Mouse (Mus musculus): ENCODE results near the gene S100a7a. TPM values are rescaled to one million over a fixed set of nuclear protein-coding genes. Genes with fewer than 3 reads are reported as not detected.

Gene S100a7a
- polyA plus RNA-seq, 1 experiment from 2014 or later, result not detected

GRCm38 (mm10) chr3:90614611-90615251, 39.1 kb upstream of the S100a7a start:
- DNase-seq, result no peak
- 62% methylated on average over 11 of the region's 11 CpGs for WGBS (ENCODE audit: insufficient replicate concordance)

GRCm38 (mm10) chr3:90615415-90615814, 38.4 kb upstream of the S100a7a start:
- Histone ChIP-seq H3K4me2 (ENCODE audit: low read depth, low read length) (no peak overlapping the region), H3K4me1 (ENCODE audit: insufficient read depth) (peaks cover 4% of the 10 kb centered on the region; the same call in 1 of the 2 replicates), H3K27me3 (ENCODE audit: insufficient read depth, low read length) (no peaks in the 10 kb centered on the region), H3K36me3 (replicated peaks; ENCODE audit: insufficient read depth, low read length) (no peaks in the 10 kb centered on the region), H3K9me3 (ENCODE audit: low read length) (no peaks in the 10 kb centered on the region), H3K27ac (ENCODE audit: low read depth) (no peak overlapping the region), H3K9ac (replicated peaks) (no peak overlapping the region), H3K4me3 (ENCODE audit: low read depth, low read length) (no peak overlapping the region)
- ATAC-seq (peak; percentile 68), DNase-seq (peak; percentile 75)
- WGBS (ENCODE audit: insufficient replicate concordance), result 13% methylated on average over 7 of the region's 7 CpGs
- peak; percentile 85 for TF ChIP-seq CTCF (IDR thresholded peaks at IDR 0.05; ENCODE audit: low read depth)
- no peak for TF ChIP-seq EP300 (IDR thresholded peaks at IDR 0.05; ENCODE audit: low read depth)

More at GRCm38 (mm10) chr3:90614611-90615251, 39.1 kb upstream of the S100a7a start:
- Histone ChIP-seq H3K9me3 (ENCODE audit: low read length) (no peaks in the 10 kb centered on the region), H3K4me1 (ENCODE audit: insufficient read depth) (peaks cover 4% of the 10 kb centered on the region; the same call in 1 of the 2 replicates), H3K4me2 (ENCODE audit: low read depth, low read length) (peak overlapping the region; percentile 64), H3K27ac (ENCODE audit: low read depth) (no peak overlapping the region), H3K36me3 (replicated peaks; ENCODE audit: insufficient read depth, low read length) (no peaks in the 10 kb centered on the region), H3K4me3 (ENCODE audit: low read depth, low read length) (no peak overlapping the region), H3K9ac (replicated peaks) (no peak overlapping the region), H3K27me3 (ENCODE audit: insufficient read depth, low read length) (no peaks in the 10 kb centered on the region)
- ATAC-seq, result peak; percentile 50
- TF ChIP-seq EP300 (IDR thresholded peaks at IDR 0.05; ENCODE audit: low read depth), result no peak

GRCm38 (mm10) chr3:90615911-90616310, 37.9 kb upstream of the S100a7a start:
- H3K4me1 ChIP-seq (ENCODE audit: insufficient read depth), result peaks cover 4% of the 10 kb centered on the region; the same call in 1 of the 2 replicates
- no peak overlapping the region for H3K9ac ChIP-seq (replicated peaks)
- no peak for DNase-seq
- TF ChIP-seq EP300 (IDR thresholded peaks at IDR 0.05; ENCODE audit: low read depth), result no peak
- TF ChIP-seq CTCF (IDR thresholded peaks at IDR 0.05; ENCODE audit: low read depth), result no peak
- no peak overlapping the region for H3K4me2 ChIP-seq (ENCODE audit: low read depth, low read length)
- H3K27me3 ChIP-seq (ENCODE audit: insufficient read depth, low read length), result no peaks in the 10 kb centered on the region
- no peaks in the 10 kb centered on the region for H3K36me3 ChIP-seq (replicated peaks; ENCODE audit: insufficient read depth, low read length)
- 57% methylated on average over 1 of the region's 1 CpGs for WGBS (ENCODE audit: insufficient replicate concordance)
- no peak for ATAC-seq
- H3K4me3 ChIP-seq (ENCODE audit: low read depth, low read length), result no peak overlapping the region
- no peak overlapping the region for H3K27ac ChIP-seq (ENCODE audit: low read depth)
- no peaks in the 10 kb centered on the region for H3K9me3 ChIP-seq (ENCODE audit: low read length)

GRCm38 (mm10) chr3:90617586-90617985, 36.2 kb upstream of the S100a7a start:
- H3K27me3 ChIP-seq (ENCODE audit: insufficient read depth, low read length), result no peaks in the 10 kb centered on the region
- WGBS (ENCODE audit: insufficient replicate concordance), result 20% methylated on average over 1 of the region's 1 CpGs
- H3K9me3 ChIP-seq (ENCODE audit: low read length), result no peaks in the 10 kb centered on the region
- H3K4me2 ChIP-seq (ENCODE audit: low read depth, low read length), result no peak overlapping the region
- no peaks in the 10 kb centered on the region for H3K36me3 ChIP-seq (replicated peaks; ENCODE audit: insufficient read depth, low read length)
- no peak for TF ChIP-seq EP300 (IDR thresholded peaks at IDR 0.05; ENCODE audit: low read depth)
- TF ChIP-seq CTCF (IDR thresholded peaks at IDR 0.05; ENCODE audit: low read depth), result peak; percentile 52
- no peak for ATAC-seq
- H3K4me3 ChIP-seq (ENCODE audit: low read depth, low read length), result no peak overlapping the region
- no peak overlapping the region for H3K27ac ChIP-seq (ENCODE audit: low read depth)
- DNase-seq, result no peak
- no peak overlapping the region for H3K9ac ChIP-seq (replicated peaks)
- peaks cover 4% of the 10 kb centered on the region; the same call in 1 of the 2 replicates for H3K4me1 ChIP-seq (ENCODE audit: insufficient read depth)

GRCm38 (mm10) chr3:90621552-90621951, 32.3 kb upstream of the S100a7a start:
- TF ChIP-seq CTCF (IDR thresholded peaks at IDR 0.05; ENCODE audit: low read depth) (no peak), EP300 (IDR thresholded peaks at IDR 0.05; ENCODE audit: low read depth) (no peak)
- 39% methylated on average over 7 of the region's 7 CpGs for WGBS (ENCODE audit: insufficient replicate concordance)
- no peak overlapping the region for H3K9ac ChIP-seq (replicated peaks)
- H3K4me1 ChIP-seq (ENCODE audit: insufficient read depth), result no peaks in the 10 kb centered on the region
- H3K4me3 ChIP-seq (ENCODE audit: low read depth, low read length), result no peak overlapping the region
- H3K36me3 ChIP-seq (replicated peaks; ENCODE audit: insufficient read depth, low read length), result no peaks in the 10 kb centered on the region
- H3K27ac ChIP-seq (ENCODE audit: low read depth), result no peak overlapping the region
- no peaks in the 10 kb centered on the region for H3K9me3 ChIP-seq (ENCODE audit: low read length)
- DNase-seq, result no peak
- no peaks in the 10 kb centered on the region for H3K27me3 ChIP-seq (ENCODE audit: insufficient read depth, low read length)
- ATAC-seq, result no peak
- no peak overlapping the region for H3K4me2 ChIP-seq (ENCODE audit: low read depth, low read length)

GRCm38 (mm10) chr3:90623435-90624071, 30.3 kb upstream of the S100a7a start:
- H3K4me3 ChIP-seq (ENCODE audit: low read depth, low read length), result no peak overlapping the region
- ATAC-seq (no peak), DNase-seq (no peak)
- 57% methylated on average over 2 of the region's 2 CpGs for WGBS (ENCODE audit: insufficient replicate concordance)
- no peaks in the 10 kb centered on the region for H3K36me3 ChIP-seq (replicated peaks; ENCODE audit: insufficient read depth, low read length)
- no peak overlapping the region for H3K9ac ChIP-seq (replicated peaks)
- H3K4me2 ChIP-seq (ENCODE audit: low read depth, low read length), result no peak overlapping the region
- TF ChIP-seq CTCF (IDR thresholded peaks at IDR 0.05; ENCODE audit: low read depth), result no peak
- no peak for TF ChIP-seq EP300 (IDR thresholded peaks at IDR 0.05; ENCODE audit: low read depth)
- H3K4me1 ChIP-seq (ENCODE audit: insufficient read depth), result no peaks in the 10 kb centered on the region
- no peaks in the 10 kb centered on the region for H3K9me3 ChIP-seq (ENCODE audit: low read length)
- H3K27me3 ChIP-seq (ENCODE audit: insufficient read depth, low read length), result no peaks in the 10 kb centered on the region
- H3K27ac ChIP-seq (ENCODE audit: low read depth), result no peak overlapping the region
